Mouse (Mus musculus): ENCODE measurements around the gene Gucy1b2. TPM values are rescaled to one million over a fixed set of nuclear protein-coding genes. Genes with fewer than 3 reads are reported as not detected.
A peak's percentile ranks its signal among the peaks of the same experiment; 100 is the strongest.

Gene Gucy1b2
- total RNA-seq, 2 experiments from 2014 or later = 0.18 to 0.27 TPM

GRCm38 (mm10) chr14:62450706-62451105 is 5.4 kb downstream of the Gucy1b2 start:
- no peak for DNase-seq (ENCODE audit: low spot score in 2 of 2)
- intact Hi-C loops (cut with DNase I) = loop anchor here (10.0 kb wide), 2 partner anchors 406 to 1116 kb away; no protein-coding TSS in a partner anchor

GRCm38 (mm10) chr14:62447214-62447548 is 8.9 kb downstream of the Gucy1b2 start:
- intact Hi-C loops (cut with DNase I) = no loop called here
- DNase-seq (ENCODE audit: low spot score in 2 of 2) = no peak

- no peak for DNase-seq (ENCODE audit: low spot score in 2 of 2)
- intact Hi-C loops (cut with DNase I) = no loop called here
Measured at GRCm38 (mm10) chr14:62446385-62447213, 9.5 kb downstream of the Gucy1b2 start.

DNA sequence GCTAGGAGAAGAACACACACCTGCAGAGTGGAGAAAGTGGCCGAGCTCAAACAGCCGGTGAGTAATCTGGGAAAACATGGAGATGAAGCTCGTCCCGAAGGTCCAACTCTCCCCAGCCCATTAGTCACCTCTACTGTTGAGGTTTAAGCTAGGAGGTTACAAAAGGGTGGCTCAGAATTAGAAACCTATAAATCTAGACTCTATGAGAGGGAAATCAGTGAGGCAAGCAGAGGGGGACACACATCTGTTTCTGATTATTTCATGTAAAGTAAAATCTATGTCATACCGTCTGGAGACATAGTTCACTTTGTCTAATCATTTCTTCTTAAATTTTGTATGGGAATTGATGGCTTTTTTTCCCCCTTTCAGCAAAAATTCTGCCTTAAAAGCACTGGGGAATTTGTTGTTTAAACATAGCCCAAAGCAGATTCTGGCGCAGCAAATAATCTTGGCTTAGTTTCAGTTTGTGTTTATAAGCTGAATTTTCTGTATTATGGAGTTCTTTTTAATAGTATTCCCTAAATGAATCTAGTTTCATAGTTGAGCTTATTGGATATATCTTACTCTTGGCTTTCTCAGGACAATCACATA is 12.2 kb downstream of the Gucy1b2 start:
- intact Hi-C loops (cut with DNase I) = no loop called here
- no peak for DNase-seq (ENCODE audit: low spot score in 2 of 2)

DNA sequence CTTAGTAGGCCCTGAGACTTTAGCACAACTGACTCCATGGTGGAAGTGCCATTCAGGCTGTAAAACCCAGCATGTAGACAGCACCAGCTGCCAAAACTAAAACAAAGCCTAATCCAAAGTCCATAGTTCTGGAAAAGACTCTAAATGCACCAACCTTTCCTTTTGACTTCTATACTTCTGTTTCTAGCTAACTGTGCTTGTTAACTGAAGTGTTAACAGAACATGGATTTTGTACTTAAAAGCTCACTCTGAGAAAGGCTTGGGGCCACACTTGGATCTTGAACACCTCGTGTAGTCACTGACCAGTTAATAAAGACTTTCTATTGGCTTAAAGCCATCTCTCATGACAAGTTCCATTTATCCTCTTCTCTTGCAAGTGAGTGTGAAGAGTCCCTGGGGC is 13.1 kb downstream of the Gucy1b2 start:
- no peak for DNase-seq (ENCODE audit: low spot score in 2 of 2)
- intact Hi-C loops (cut with DNase I) = no loop called here

GRCm38 (mm10) chr14:62440036-62440435 is 16.1 kb downstream of the Gucy1b2 start:
- DNase-seq (ENCODE audit: low spot score in 2 of 2) = no peak
- intact Hi-C loops (cut with DNase I) = no loop called here

DNA sequence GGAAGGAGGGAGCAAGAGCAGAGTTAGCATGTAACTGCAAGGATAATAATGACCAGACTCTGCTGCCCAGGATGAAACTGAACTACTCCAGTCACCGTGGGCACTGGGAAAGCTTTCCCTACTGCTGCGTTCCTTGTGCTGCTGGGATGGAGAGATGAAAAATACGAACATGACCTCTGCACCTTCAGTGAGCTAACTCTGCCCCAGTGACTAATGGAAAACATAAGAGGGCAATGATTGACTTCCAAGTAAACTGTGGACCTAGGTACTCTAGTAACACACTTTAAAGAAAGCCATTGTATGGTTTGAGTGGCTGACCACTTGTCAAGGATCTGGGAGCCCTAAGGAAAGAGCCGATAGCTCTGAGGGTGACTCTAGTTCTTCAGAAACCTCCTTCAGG is 17.9 kb downstream of the Gucy1b2 start:
- intact Hi-C loops (cut with DNase I) = no loop called here
- DNase-seq (ENCODE audit: low spot score in 2 of 2) = no peak

DNA sequence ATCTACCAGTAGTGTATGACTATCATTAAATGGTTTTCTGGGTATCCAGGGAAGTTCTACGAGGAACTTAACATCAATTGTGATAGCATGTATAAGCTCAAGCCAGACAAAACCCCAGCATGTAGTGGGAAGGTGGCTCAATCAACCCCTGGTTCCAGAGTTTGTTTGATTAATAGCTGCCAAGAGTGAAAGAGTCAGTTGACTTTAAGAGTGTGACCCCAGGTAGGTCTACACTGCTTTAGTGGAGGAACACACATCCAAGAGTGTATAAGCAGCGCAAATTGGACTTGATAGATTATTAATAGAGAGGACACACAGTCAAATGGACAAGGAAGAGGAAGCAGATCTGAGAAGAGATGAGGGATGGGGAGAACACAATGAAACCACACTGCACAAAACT is 18.3 kb downstream of the Gucy1b2 start:
- intact Hi-C loops (cut with DNase I) = no loop called here
- DNase-seq (ENCODE audit: low spot score in 2 of 2) = no peak

GRCm38 (mm10) chr14:62425277-62425691 is 30.8 kb downstream of the Gucy1b2 start:
- DNase-seq (ENCODE audit: low spot score in 2 of 2) = no peak
- intact Hi-C loops (cut with DNase I) = no loop called here

DNA sequence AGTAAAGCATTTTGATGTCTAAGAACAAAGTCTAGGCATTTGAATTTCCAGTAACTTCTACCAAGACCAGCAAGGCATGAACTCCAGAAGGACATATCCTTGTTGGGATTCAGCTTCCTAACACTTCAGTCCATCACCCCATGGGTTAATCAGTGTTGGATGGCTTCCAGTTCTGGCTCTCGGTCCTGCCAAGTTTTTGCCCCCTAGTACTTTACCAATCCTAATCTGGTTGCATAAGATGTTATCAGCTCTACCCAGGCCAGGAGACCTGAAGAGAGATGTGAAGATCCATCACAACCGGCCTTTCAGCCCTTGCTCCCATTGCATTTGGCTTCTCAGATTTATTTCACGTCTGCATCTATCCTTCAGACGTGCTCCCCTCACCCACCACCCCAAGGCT is 33.8 kb downstream of the Gucy1b2 start:
- intact Hi-C loops (cut with DNase I) = no loop called here
- no peak for DNase-seq (ENCODE audit: low spot score in 2 of 2)

DNA sequence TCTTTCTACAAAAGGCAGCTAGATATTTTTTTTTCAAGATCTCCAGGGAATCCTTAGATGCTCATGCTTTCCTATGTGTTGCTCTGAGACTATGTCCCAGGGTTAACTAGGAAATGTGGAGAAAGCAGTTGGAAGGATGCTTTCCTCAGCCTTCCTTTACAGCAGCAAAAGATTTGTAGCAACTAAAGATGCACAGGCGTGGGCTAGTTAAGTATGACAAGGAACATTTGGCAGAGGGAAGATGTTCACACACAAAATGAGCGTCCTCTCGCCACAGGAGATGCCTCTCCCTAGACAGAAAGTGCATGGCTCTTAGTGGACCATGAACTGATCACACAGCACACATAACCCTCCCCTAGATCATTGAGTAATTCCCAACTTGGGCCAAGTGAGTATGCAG is 38.6 kb downstream of the Gucy1b2 start:
- DNase-seq (ENCODE audit: low spot score in 2 of 2) = peak; percentile 15 to 57
- intact Hi-C loops (cut with DNase I) = no loop called here

DNA sequence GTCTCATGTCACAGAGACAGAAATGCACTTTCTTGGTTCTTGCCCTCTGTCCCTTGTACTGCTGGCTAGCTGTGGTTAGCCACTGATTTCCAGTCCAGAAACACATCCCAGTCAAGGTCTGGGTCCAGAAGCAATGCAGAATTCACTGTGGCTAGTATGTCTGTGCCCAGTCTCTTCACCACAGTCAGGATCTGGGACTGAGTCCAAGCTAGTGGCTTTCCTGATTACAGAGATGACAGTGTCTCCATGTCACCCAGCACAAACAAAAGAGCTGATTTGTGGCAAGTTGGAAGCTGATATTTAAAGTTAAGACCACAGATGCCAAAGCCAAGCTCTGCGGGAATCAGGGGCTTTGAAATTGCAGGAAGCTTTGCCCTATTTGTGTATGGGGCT is 39.4 kb downstream of the Gucy1b2 start:
- intact Hi-C loops (cut with DNase I) = no loop called here
- DNase-seq (ENCODE audit: low spot score in 2 of 2) = peak; percentile 54 to 67

- intact Hi-C loops (cut with DNase I) = no loop called here
- DNase-seq (ENCODE audit: low spot score in 2 of 2) = peak; percentile 38 to 42
Measured at GRCm38 (mm10) chr14:62416007-62416741, 39.9 kb downstream of the Gucy1b2 start.

DNA sequence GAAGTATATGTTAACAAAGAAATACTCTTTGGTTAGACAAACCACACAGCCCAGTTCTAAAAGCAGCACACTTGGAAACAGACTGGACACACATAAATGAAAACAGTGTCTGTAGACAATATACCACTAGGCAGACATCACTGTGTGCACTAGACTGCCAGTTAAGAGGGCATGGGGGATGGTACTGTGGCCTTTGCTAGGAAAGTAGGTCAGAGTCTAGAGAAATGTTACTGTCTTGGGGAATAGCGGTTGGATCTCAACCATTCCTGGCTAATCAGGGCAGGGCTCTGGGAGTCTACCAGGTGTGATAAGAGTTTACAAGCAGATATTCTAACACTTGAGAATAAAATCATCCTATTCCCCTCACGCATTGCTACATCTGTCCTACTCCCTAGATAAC is 60.7 kb downstream of the Gucy1b2 start:
- intact Hi-C loops (cut with DNase I) = no loop called here
- DNase-seq (ENCODE audit: low spot score in 2 of 2) = no peak

- DNase-seq (ENCODE audit: low spot score in 2 of 2) = no peak
- intact Hi-C loops (cut with DNase I) = no loop called here
Measured at GRCm38 (mm10) chr14:62392754-62393153, 63.3 kb downstream of the Gucy1b2 start.

GRCm38 (mm10) chr14:62389729-62390536 is 66.2 kb downstream of the Gucy1b2 start:
- intact Hi-C loops (cut with DNase I) = no loop called here
- peak; percentile 14 to 35 for DNase-seq (ENCODE audit: low spot score in 2 of 2)

DNA sequence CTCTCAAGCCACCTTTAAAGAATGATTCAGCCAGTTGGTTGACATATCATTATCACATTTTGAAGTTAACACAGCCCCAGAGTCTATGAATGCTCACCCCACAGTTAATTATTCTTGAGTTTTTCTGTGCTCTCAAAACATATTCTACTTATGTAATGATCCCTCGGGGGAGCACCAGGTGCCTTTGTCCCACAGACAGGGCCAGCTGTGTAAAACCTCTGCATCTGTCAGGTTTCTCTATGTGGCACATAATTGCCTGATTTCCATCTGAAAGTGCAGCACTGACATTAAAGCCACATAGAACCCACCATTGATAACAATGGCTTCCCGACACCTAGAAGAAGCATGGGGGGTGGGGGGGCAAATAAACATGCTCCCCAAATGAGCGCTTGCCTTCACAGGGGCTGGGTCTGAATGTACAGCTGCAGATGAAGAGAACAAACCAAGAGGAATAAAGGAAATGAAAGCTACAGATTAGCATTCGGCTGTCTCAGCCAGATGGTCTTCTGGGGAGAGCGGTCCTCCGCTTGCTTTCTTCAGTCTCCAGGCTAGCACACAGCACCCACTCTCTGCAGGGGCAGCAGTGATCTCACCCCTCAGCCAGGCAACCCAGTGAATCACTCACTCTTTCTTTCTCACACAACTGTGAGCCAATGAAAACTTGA is 66.9 kb downstream of the Gucy1b2 start:
- DNase-seq (ENCODE audit: low spot score in 2 of 2) = peak; percentile 63 to 77
- intact Hi-C loops (cut with DNase I) = no loop called here

DNA sequence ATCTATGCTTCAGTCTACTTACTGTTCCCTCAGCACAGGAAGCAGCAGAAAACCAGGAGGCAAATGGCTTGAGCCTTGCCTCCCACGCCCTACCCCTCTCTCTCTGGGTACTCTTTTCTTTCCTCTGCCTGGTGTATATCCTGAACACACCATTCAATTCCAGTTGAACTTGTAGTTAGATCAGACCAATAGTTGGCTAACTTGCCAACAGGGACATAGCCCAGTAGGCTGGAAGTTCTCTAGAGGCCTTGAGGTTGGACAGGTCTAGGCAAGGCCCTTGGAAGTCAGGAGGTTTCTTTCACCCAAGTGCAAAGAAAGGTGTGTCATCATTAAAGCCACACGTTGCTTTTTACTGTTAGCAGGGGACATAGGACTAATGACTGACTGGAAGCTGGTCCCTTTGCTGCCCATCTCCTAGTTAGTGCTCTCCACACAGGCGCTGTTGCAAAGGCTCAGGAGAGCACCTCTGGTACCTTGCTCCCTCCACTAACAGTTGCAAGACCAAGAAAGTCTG is 72.2 kb downstream of the Gucy1b2 start:
- intact Hi-C loops (cut with DNase I) = no loop called here
- DNase-seq (ENCODE audit: low spot score in 2 of 2) = no peak

DNA sequence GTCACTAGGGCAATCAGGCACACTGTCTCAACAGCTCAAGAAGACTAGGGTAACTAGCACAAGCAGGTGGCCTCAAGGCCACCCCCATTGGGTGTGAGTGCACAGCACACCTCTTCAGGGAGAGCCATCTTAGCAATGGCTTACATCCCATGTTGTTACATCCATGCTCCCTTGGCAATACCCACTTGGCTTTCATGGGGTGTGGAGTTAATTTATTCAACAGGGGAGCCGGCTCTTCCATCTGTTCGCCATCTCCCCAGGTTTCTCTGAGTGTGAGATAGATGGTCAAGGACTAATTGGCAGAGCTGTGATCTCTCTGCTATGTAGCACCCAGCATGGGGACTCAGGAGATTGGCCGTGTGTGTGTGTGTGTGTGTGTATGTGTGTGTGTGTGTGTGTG is 73.0 kb downstream of the Gucy1b2 start:
- intact Hi-C loops (cut with DNase I) = no loop called here
- DNase-seq (ENCODE audit: low spot score in 2 of 2) = no peak
